Mouse (Mus musculus): ENCODE data around the gene Ppp2r5b. TPM values are rescaled to one million over a fixed set of nuclear protein-coding genes. Genes with fewer than 3 reads are reported as not detected.

Gene Ppp2r5b
- total RNA-seq (2021), result 100 to 1,000 TPM; 189 to 193 TPM

- DNase-seq, result peak; percentile 96
- intact Hi-C loops (cut with DNase I), result no loop called here
Observed at GRCm38 (mm10) chr19:6235084-6236052, at the start of gene Ppp2r5b. TSS of gene Ppp2r5b (minus strand) at chr19:6235872.

- intact Hi-C loops (cut with DNase I), result no loop called here
- no peak for DNase-seq
Observed at GRCm38 (mm10) chr19:6285226-6285625, 49.6 kb upstream of the Ppp2r5b start.

GRCm38 (mm10) chr19:6284502-6284901 is 48.8 kb upstream of the Ppp2r5b start:
- DNase-seq, result no peak
- intact Hi-C loops (cut with DNase I), result no loop called here

- intact Hi-C loops (cut with DNase I), result no loop called here
- DNase-seq, result no peak
Observed at GRCm38 (mm10) chr19:6283001-6283400, 47.3 kb upstream of the Ppp2r5b start.

DNA sequence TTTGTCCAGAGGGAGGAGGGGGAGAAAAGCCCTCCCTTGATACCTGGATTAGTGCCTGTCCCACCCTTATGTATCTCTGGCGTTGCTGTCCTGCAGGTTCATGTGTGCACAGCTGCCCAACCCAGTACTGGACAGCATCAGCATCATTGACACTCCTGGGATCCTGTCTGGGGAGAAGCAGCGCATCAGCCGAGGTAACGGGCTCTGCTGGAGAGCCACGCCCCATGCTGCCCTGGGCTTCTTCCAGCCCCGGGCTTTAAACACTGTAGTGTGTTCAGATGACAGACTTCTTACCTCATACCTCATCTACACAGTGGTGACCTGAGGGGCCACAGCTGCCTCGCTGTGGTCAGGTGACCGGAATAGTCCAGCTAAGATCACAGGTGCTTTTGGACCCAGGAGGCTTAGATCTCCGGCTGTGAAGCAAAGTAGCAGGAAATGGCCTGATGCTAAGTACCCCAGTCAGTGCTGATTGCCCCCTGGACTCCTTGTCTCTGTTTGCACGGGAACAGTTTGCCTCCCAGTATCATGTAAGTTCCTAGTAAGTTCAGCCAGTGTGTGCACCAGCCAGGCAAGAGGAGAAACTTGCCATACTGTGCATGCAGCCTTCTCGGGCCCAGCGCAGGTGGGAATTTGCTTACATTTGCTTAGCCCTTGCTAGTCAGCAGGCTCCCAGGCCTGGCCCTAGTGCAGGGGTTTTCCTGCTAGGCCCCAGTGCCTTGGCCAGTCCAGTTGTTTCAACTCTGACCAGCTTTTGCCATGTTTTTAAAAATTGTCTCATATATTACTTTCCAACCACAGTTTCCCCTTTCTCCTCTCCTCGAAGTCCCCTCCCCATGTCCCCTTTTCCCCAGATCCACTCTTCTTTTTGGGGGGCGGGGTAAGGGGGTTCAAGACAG is 45.7 kb upstream of the Ppp2r5b start:
- intact Hi-C loops (cut with DNase I), result no loop called here
- DNase-seq, result no peak

DNA sequence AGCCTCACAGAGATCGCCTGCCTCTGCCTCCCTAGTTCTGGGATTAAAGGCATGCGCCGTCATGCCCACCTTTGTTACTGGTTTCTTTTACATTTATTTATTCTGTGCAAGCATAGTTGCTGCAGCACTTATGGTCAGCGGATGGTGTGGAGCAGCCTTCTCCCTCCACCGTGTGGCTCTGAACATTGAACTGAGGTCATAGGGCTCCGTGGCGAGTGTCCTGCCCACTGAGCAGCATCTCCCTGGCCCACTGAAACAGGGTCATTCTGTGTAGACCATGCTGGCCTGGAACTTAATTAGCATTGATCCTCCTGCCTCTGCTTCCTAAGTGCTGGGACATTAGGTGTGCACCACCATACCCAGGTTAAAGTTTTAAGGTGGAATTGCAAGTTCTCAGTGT is 44.9 kb upstream of the Ppp2r5b start:
- DNase-seq, result no peak
- intact Hi-C loops (cut with DNase I), result no loop called here

GRCm38 (mm10) chr19:6279481-6280144 is 43.9 kb upstream of the Ppp2r5b start:
- no peak for DNase-seq
- intact Hi-C loops (cut with DNase I), result no loop called here

DNA sequence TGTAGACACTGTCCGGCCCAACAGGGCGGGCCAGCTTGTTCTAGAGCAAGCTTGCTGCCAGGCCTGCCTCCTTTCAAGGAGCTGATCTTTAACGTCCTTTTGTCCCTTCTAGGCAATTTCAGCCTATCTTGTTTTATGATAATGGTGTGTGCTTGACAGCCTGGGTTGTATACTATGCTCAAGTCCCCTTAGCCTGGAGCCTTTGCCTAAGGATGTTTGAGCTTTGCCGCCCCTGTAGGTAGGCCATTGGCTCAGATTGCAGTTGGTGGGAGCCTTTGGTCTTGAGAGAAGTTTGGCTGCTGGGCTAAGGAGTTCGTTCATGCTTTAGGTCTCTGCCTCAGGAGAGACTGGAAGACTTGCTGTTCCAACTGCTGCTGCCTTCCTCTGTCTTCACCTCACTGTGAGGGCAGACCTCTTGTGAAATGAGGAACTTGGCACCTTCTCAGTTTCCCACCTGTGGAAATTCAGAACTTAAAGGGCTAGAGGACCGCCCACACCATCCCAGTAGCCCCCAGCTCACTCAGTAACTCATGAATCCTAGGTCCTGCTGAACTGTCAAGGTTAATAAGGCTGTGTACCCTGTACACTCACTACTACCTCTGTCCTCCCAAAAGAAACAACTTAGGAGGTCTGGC is 42.9 kb upstream of the Ppp2r5b start:
- intact Hi-C loops (cut with DNase I), result no loop called here
- DNase-seq, result no peak

DNA sequence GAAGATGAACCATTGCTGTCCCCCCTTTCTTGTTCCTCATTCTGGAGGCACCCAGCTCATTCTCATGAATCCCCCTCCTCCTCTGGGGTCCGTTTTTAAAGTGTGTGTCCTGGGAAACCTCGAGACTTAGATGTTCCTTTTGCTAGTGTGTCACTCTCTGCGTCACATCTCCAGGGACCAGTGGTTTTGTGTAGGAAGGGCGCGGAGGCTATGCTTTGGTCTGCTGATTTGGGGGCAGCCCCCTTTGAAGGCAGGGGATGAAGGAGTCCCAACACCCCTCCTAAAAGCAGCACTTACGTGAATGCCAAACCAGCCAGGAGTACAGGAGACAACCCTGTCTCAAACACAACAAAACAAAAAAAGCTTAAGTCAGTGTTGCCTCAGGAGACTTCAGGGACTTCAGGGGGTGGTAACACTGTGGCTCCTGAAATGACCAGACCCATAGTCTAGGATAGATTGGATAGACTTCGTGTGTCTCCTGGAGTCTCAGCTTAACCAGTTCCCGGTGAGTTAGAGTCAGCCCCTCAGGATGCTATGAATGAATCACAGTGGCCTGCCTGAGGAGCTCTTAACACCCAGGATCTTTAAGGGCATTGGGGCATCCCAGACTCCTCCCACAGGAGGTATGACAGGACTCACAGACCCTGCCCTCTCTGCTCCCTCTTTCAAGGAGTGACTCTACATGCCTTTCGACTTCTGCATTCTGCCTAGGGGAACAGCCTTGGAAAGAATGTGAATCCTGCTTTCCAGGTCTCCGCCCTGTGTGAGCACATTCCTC is 42.2 kb upstream of the Ppp2r5b start:
- DNase-seq, result no peak
- intact Hi-C loops (cut with DNase I), result no loop called here

- intact Hi-C loops (cut with DNase I), result no loop called here
- peak; percentile 99 for DNase-seq
Observed at GRCm38 (mm10) chr19:6276426-6277421, 41.1 kb upstream of the Ppp2r5b start, which contains the start of gene Ehd1. TSS of gene Ehd1 (plus strand) at chr19:6276725.

GRCm38 (mm10) chr19:6275740-6276389 is 40.2 kb upstream of the Ppp2r5b start:
- DNase-seq, result no peak
- intact Hi-C loops (cut with DNase I), result no loop called here

DNA sequence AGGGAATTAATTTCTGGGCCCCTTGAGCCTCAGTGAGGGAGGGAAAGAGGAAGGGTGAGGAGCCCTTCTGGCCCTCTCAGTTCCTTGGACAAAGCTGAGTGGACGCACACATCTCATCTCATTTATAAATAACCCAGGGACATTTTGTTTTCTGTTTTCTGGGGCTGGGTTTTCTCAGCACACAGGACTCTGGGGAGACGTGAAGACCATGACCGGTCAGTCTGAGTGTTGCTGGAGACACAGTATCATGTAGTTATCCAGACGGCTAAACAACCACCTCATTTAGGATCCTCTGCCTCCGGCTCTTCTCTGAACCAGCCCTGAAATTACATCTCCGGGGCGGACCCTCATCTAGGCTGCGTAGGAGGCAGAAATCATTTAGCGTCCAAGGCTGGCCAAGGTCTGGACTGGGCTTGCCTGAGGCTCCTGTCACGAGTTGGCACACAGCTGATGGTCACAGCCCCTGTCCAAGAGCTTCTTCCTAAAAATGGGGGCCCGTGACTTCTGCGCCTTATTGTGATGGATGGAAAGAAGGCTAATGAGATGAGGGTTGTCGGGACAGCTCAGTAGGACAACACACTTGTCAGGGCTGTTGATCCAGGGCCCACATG is 38.4 kb upstream of the Ppp2r5b start:
- intact Hi-C loops (cut with DNase I), result no loop called here
- DNase-seq, result no peak

DNA sequence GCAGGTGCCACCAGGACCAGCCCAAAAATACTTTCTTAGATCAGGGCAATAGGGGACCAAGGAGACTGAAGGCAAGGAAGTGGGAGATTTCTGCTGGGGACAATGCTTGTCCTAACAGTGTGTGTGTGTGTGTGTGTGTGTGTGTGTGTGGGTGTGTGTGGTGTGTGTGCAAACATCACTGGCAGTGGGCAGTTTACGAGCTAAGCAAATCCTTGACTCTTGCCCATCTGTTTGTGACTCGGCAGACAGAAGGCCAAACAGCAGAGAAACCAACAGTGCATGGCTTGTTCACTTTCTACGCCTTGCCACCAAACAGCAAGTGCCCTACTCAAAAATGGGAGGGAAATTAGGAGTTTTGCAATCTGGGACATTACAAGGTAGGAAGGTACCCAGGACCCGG is 37.9 kb upstream of the Ppp2r5b start:
- intact Hi-C loops (cut with DNase I), result no loop called here
- no peak for DNase-seq

DNA sequence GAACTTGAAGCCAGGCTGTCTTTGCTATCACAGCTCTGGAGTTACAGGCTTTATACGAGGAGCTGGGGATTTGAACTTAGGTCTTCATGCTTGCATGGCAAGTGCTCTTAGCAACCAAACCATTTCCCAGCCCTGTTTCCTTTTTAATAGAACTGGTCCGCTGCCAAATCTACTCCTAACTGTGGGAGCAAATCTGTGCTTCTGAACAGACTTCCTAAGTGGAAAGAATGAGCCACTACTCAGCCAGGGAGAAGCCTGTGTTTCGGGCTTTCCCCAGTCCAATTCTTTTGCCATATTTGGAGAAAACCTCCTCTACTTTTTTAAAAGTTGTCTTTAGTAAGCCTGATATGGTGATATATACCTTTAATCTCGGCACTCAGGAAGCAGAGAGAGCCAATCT is 37.1 kb upstream of the Ppp2r5b start:
- DNase-seq, result no peak
- intact Hi-C loops (cut with DNase I), result no loop called here

DNA sequence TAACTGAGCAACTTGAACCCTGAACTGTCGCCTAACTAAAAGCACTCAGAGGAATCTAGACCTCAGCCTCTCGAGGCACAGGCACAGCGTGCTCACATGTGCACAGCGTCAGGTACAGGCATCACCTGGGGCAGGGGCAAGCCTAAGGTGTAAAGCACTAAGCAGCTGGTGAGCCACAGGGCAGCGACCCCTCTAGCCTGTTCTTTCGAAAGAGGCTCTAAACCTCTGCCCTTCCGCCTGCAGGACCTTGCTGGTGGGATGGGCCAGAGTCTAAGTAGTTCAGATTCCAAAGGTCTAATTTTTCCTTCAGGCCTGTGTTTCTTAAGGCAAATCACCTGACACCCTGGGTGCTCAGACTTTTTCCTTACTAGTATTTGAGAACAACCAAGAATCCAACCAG is 36.4 kb upstream of the Ppp2r5b start:
- intact Hi-C loops (cut with DNase I), result no loop called here
- no peak for DNase-seq

- intact Hi-C loops (cut with DNase I), result no loop called here
- no peak for DNase-seq
Observed at GRCm38 (mm10) chr19:6271206-6271605, 35.5 kb upstream of the Ppp2r5b start.

DNA sequence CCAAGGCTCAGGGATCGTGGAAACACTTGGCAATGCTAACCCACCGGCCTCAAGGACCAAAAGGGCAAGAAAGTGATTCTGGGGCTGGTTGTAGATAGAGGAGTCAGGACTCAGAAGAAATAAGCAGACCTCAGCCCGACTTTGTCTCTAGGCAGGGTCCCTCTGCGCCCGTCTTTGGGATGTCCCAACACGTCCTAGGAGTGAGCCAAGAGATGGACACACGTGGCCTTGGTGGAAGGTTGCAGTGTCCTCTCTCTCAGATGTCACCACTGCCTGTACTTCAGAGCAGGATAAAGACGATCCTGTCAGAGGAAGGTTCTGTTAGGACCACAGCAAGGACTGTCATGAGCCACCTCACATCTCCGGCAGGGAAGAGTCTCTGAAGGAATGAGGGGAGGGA is 35.0 kb upstream of the Ppp2r5b start:
- no peak for DNase-seq
- intact Hi-C loops (cut with DNase I), result no loop called here

All from left cerebral cortex, postnatal 4 days (tissue).